Mouse (Mus musculus) CH12.LX (cell line): ENCODE results near the gene Pon3.

Experiments
- CHD2 ChIP-seq: IDR thresholded peaks from 2 replicates; pipeline ENCODE4 v1.6.1; 2011; ENCODE audit warnings: low read length, improper control_type of control experiment
- CTCF ChIP-seq, 2 experiments: IDR thresholded peaks in 1 of 2; conservative IDR thresholded peaks in 1 of 2; 2 replicates each; pipeline ENCODE4 v1.5.1; 2011 to 2012; ENCODE audit warnings: low read depth in 2 of 2, low read length in 2 of 2, improper control_type of control experiment in 1 of 2, inconsistent platforms in 1 of 2, mild to moderate bottlenecking in 1 of 2, moderate library complexity in 1 of 2
- GABPA ChIP-seq: IDR thresholded peaks from 2 replicates; pipeline ENCODE4 v1.6.1; 2012; ENCODE audit warnings: low read depth, low read length, improper control_type of control experiment, inconsistent platforms; ENCODE audit not compliant: insufficient replicate concordance

GRCm38 (mm10) chr6:5222080-5222479 lies 34.0 kb downstream of the Pon3 start:
- TF ChIP-seq CTCF (conservative IDR thresholded peaks at IDR 0.05 in 1 of 2, IDR thresholded peaks at IDR 0.05 in 1 of 2; ENCODE audit: low read depth in 2 of 2, low read length in 2 of 2) (no peak), CHD2 (no peak), GABPA (no peak)
